Mouse (Mus musculus): ENCODE measurements around the gene Sva. TPM values are rescaled to one million over a fixed set of nuclear protein-coding genes. Genes with fewer than 3 reads are reported as not detected.

Sva gene
- total RNA-seq (2014; rRNA removed) (not detected in 2 replicates), polyA plus RNA-seq (2015; fragmentation: Nextera tagmentation; extraction: Ambion mirVana) (not detected in 2 replicates)

DNA sequence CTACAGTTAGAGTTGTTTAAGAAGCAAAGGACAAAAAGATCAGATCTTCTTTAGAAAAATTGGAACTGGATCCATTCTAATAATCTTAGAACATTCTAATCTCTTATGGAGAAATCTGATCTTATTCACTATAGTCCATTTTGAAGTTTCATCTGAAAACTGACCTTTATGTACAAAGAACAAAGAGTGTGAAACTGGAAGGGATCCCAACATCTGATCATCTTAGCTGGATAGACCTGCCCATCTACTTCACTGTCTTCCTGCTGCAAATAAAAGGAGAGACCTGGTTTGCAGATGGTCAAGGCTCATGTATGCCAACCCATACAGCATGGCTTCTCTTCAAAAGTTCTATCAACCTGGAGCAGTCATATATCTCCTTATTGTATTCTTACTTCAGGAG lies at the start of gene Sva:
Sva (plus strand) TSS at position 301 of the 400 bp plus-strand sequence.
- TF ChIP-seq CTCF (IDR thresholded peaks at IDR 0.05; ENCODE audit: low read depth), result no peak
- H3K9ac ChIP-seq, result no peak within 1 kb of the TSS
- no peaks in the 10 kb centered on the region for H3K36me3 ChIP-seq (ENCODE audit: insufficient read depth)
- H3K4me2 ChIP-seq (ENCODE audit: low read depth), result no peak within 1 kb of the TSS
- ATAC-seq, result no peak
- DNase-seq, result no peak
- H3K9me3 ChIP-seq (ENCODE audit: low read length), result no peaks in the 10 kb centered on the region
- H3K4me3 ChIP-seq (ENCODE audit: low read depth, low read length), result no peak within 1 kb of the TSS
- no peaks in the 10 kb centered on the region for H3K27me3 ChIP-seq (ENCODE audit: insufficient read depth, low read length)
- H3K27ac ChIP-seq (ENCODE audit: low read depth, low read length), result no peak within 1 kb of the TSS
- H3K4me1 ChIP-seq (ENCODE audit: insufficient read depth), result no peaks in the 10 kb centered on the region

Other genes starting within 250 kb of the Sva start
- not detected in 2 replicates for gene Pip, start 190.9 kb upstream of the Sva start, total RNA-seq (2014; rRNA removed)
- gene Pip, start 190.9 kb upstream of the Sva start, polyA plus RNA-seq (2015; fragmentation: Nextera tagmentation; extraction: Ambion mirVana), result not detected in 2 replicates
- not detected in 2 replicates for gene Sval2, start 185.4 kb upstream of the Sva start, total RNA-seq (2014; rRNA removed)
- gene Sval2, start 185.4 kb upstream of the Sva start, polyA plus RNA-seq (2015; fragmentation: Nextera tagmentation; extraction: Ambion mirVana), result 0.26 TPM in 1 of 2 replicates, not detected in the other
- gene Sval1, start 86.8 kb upstream of the Sva start, total RNA-seq (2014; rRNA removed), result not detected in 2 replicates
- gene Sval1, start 86.8 kb upstream of the Sva start, polyA plus RNA-seq (2015; fragmentation: Nextera tagmentation; extraction: Ambion mirVana), result not detected in 2 replicates
- not detected in 2 replicates for gene Sval3, start 70.3 kb upstream of the Sva start, total RNA-seq (2014; rRNA removed)
- not detected in 2 replicates for gene Sval3, start 70.3 kb upstream of the Sva start, polyA plus RNA-seq (2015; fragmentation: Nextera tagmentation; extraction: Ambion mirVana)
- not detected in 2 replicates for gene Tas2r139, start 102.5 kb downstream of the Sva start, total RNA-seq (2014; rRNA removed)
- not detected in 2 replicates for gene Tas2r139, start 102.5 kb downstream of the Sva start, polyA plus RNA-seq (2015; fragmentation: Nextera tagmentation; extraction: Ambion mirVana)
- gene Tas2r144, start 176.9 kb downstream of the Sva start, total RNA-seq (2014; rRNA removed), result not detected in 2 replicates
- not detected in 2 replicates for gene Tas2r144, start 176.9 kb downstream of the Sva start, polyA plus RNA-seq (2015; fragmentation: Nextera tagmentation; extraction: Ambion mirVana)
- 6.8 and 7.3 TPM in 2 replicates for gene Gstk1, start 207.5 kb downstream of the Sva start, total RNA-seq (2014; rRNA removed)
- gene Gstk1, start 207.5 kb downstream of the Sva start, polyA plus RNA-seq (2015; fragmentation: Nextera tagmentation; extraction: Ambion mirVana), result 9.4 and 9.8 TPM in 2 replicates
- gene Tmem139, start 223.6 kb downstream of the Sva start, total RNA-seq (2014; rRNA removed), result not detected in 2 replicates
- gene Tmem139, start 223.6 kb downstream of the Sva start, polyA plus RNA-seq (2015; fragmentation: Nextera tagmentation; extraction: Ambion mirVana), result 0.24 TPM in 1 of 2 replicates, not detected in the other
- 35.0 and 54.0 TPM in 2 replicates for gene Casp2, start 226.6 kb downstream of the Sva start, total RNA-seq (2014; rRNA removed)
- 21.3 and 24.7 TPM in 2 replicates for gene Casp2, start 226.6 kb downstream of the Sva start, polyA plus RNA-seq (2015; fragmentation: Nextera tagmentation; extraction: Ambion mirVana)
- 1.8 and 3.3 TPM in 2 replicates for gene Clcn1, start 248.3 kb downstream of the Sva start, total RNA-seq (2014; rRNA removed)
- 0.55 and 0.74 TPM in 2 replicates for gene Clcn1, start 248.3 kb downstream of the Sva start, polyA plus RNA-seq (2015; fragmentation: Nextera tagmentation; extraction: Ambion mirVana)

All from forebrain, postnatal 0 days (tissue).